Mouse (Mus musculus) heart, embryonic 11.5 days (tissue): ENCODE data around the gene Necab3. TPM values are rescaled to one million over a fixed set of nuclear protein-coding genes. Genes with fewer than 3 reads are reported as not detected.

Experiments used
- ATAC-seq: fragments of 200-750 bp; cut with Nextera tagmentation; replicated peaks from 2 replicates; pipeline ENCODE4 v1.8.0; 2017; ENCODE audit warnings: moderate library complexity; ENCODE audit not compliant: insufficient number of reproducible peaks, low FRiP score, low TSS enrichment
- H3K27ac ChIP-seq: fragments of 300-500 bp; sonication (generic); 2 replicates; pipeline ENCODE4 v1.5.1; 2014; ENCODE audit warnings: mild to moderate bottlenecking, low read depth, low read length
- H3K27me3 ChIP-seq: fragments of 300-500 bp; sonication (generic); 2 replicates; pipeline ENCODE4 v1.6.1; 2014; ENCODE audit warnings: mild to moderate bottlenecking, low read length, mixed read lengths; ENCODE audit not compliant: control insufficient read depth, insufficient read depth
- H3K36me3 ChIP-seq: fragments of 300-500 bp; sonication (generic); 2 replicates; pipeline ENCODE4 v1.6.1; 2014; ENCODE audit warnings: mild to moderate bottlenecking, low read length, moderate library complexity, mixed read lengths; ENCODE audit not compliant: control insufficient read depth, insufficient read depth
- H3K4me1 ChIP-seq: fragments of 300-500 bp; sonication (generic); 2 replicates; pipeline ENCODE4 v1.6.1; 2014; ENCODE audit warnings: low read length; ENCODE audit not compliant: control insufficient read depth, insufficient read depth
- H3K4me2 ChIP-seq: fragments of 300-500 bp; sonication (generic); 2 replicates; pipeline ENCODE4 v1.6.1; 2014; ENCODE audit warnings: mild to moderate bottlenecking, moderate library complexity
- H3K4me3 ChIP-seq: fragments of 300-500 bp; sonication (generic); 2 replicates; pipeline ENCODE4 v1.5.1; 2014; ENCODE audit warnings: low read depth, low read length
- H3K9ac ChIP-seq: fragments of 300-500 bp; sonication (generic); 2 replicates; pipeline ENCODE4 v1.6.1; 2014; ENCODE audit warnings: mild to moderate bottlenecking, low read depth, low read length, moderate library complexity
- H3K9me3 ChIP-seq: fragments of 300-500 bp; sonication (generic); replicated peaks from 2 replicates; pipeline ENCODE4 v1.6.1; 2016; ENCODE audit warnings: low read length; ENCODE audit not compliant: control insufficient read depth
- WGBS: fragments of 180-500 bp; shearing (Covaris S2); extraction: QIAGEN DNeasy Blood & Tissue Kit; methylation state at CpG from one replicate; pipeline ENCODE4 v1.1.7; 2014; ENCODE audit not compliant: insufficient replicate concordance; 5-methylcytosine and 5-hydroxymethylcytosine counted together
- polyA plus RNA-seq: library from polyadenylated mRNA; unstranded; fragments of >200 nt; fragmentation: Nextera tagmentation; extraction: Ambion mirVana; gene quantifications from 2 replicates; pipeline ENCODE4 v1.2.1, GENCODE M21; 2014

Gene Necab3
- polyA plus RNA-seq, 1 experiment from 2014 or later: 1.2 TPM

- WGBS: 19% methylated on average over 27 of the region's 27 CpGs
- H3K36me3 ChIP-seq: no peaks in the 10 kb centered on the region
- H3K9ac ChIP-seq: no peak overlapping the region
- H3K27me3 ChIP-seq: peaks cover 31% of the 10 kb centered on the region
- 0 out of 2 replicates have a peak, but pooled peaks have one; percentile 24 for ATAC-seq
- no peaks in the 10 kb centered on the region for H3K9me3 ChIP-seq
- peaks cover 12% of the 10 kb centered on the region; the same call in 1 of the 2 replicates for H3K4me1 ChIP-seq
- peak overlapping the region; percentile 20 for H3K4me3 ChIP-seq
- H3K4me2 ChIP-seq: peak overlapping the region; percentile 60
- H3K27ac ChIP-seq: no peak overlapping the region
These were observed 6.2 kb downstream of the Necab3 start for GRCm38 (mm10) chr2:154552424-154552907.

DNA sequence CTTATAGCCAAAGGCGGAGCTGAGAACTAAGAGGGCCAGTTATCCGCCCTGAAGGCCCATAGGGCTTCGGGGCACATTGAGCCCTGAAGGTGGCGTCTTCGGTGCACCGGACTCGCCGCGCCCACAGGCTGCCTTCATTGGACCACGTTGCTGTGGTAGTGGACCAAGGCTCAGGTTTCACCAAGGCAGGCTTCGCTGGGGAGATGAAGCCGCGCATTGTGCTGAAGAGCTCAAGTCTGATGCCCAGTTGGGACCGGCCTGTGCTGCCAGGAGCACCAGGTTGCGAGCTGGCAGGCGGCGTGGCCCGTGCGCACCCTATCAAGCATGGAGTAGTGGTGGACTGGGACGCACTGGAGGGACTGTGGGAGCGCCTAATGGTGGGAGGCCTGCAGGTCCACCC lies 6.8 kb downstream of the Necab3 start:
- Histone ChIP-seq H3K4me3 (peak overlapping the region; percentile 20), H3K4me1 (peaks cover 12% of the 10 kb centered on the region; the same call in 1 of the 2 replicates), H3K36me3 (no peaks in the 10 kb centered on the region), H3K27ac (no peak overlapping the region), H3K27me3 (peaks cover 28% of the 10 kb centered on the region), H3K9me3 (no peaks in the 10 kb centered on the region), H3K4me2 (peak overlapping the region; percentile 60), H3K9ac (no peak overlapping the region)
- no peak for ATAC-seq
- 21% methylated on average over 21 of the region's 21 CpGs for WGBS

DNA sequence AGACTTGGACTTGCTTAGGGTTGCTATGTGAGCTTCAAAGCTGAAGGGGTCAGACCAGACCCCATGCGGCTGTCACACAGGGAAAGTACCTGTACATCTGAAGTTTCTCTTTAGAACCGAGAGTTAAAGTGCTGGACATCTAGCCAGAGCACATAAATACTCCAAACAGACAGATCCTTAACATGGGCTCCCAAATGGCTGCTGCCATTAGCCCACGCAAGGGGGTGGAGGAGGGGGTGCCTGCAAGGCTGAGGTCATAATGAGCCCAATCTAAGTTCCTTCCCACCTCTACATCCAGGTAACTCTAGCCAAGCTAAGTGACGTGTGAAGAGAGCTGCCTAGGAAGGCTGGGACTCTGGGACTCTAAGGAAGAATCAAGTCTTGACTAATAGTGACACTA lies 7.2 kb downstream of the Necab3 start, which contains the start of gene Actl10:
TSS of gene Actl10 (plus strand) at position 301 of the 400 bp plus-strand sequence.
- Histone ChIP-seq H3K36me3 (no peaks in the 10 kb centered on the region), H3K9ac (no peak within 1 kb of the TSS), H3K27ac (no peak within 1 kb of the TSS), H3K9me3 (no peaks in the 10 kb centered on the region), H3K4me1 (peaks cover 12% of the 10 kb centered on the region; the same call in 1 of the 2 replicates), H3K4me2 (peak within 1 kb of the TSS; percentile 60), H3K27me3 (peaks cover 28% of the 10 kb centered on the region), H3K4me3 (peak within 1 kb of the TSS; percentile 20)
- ATAC-seq: no peak
- WGBS: 80% methylated on average over 4 of the region's 4 CpGs

DNA sequence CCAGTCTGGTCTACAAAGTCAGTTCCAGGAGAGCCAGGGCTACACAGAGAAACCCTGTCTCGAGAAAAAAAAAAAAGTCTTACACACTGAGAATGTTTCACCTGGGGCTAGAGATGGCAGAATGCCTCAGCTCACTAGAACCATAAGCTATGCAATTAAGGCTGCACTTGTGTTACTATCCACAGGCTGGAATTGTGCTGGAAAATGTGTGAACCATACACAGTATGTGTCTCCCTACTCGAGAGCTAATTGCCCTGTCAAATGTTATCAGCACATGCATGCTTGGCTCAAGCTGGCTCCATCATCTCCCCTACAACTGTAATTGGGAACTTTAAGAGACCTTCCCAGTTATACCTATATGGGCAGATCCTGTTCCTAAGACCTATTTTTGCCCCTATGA lies 7.8 kb downstream of the Necab3 start:
- H3K27me3 ChIP-seq: peaks cover 28% of the 10 kb centered on the region
- ATAC-seq: no peak
- H3K4me2 ChIP-seq: no peak overlapping the region
- no peaks in the 10 kb centered on the region for H3K9me3 ChIP-seq
- H3K36me3 ChIP-seq: no peaks in the 10 kb centered on the region
- peaks cover 12% of the 10 kb centered on the region; the same call in 1 of the 2 replicates for H3K4me1 ChIP-seq
- H3K27ac ChIP-seq: no peak overlapping the region
- no peak overlapping the region for H3K9ac ChIP-seq
- WGBS: 56% methylated on average over 2 of the region's 2 CpGs
- H3K4me3 ChIP-seq: no peak overlapping the region

DNA sequence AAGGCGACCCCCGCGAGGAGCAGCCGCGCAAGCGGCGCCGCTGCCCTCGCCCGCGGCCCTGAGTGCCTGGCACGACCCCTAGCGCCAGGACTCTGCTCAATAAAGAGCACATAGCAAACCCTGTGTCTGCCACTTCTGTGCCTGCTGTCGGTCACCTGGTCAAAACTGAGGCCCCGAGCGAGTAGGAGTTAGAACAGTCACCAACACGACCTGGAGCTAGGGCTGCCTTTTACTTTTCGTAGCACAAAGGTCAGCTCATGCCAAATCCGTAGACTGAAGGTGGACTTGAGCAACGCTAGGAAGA lies 8.9 kb downstream of the Necab3 start:
- peak overlapping the region; percentile 82 for H3K4me2 ChIP-seq
- H3K4me3 ChIP-seq: peak overlapping the region; percentile 42
- WGBS: 14% methylated on average over 20 of the region's 20 CpGs
- H3K4me1 ChIP-seq: peaks cover 12% of the 10 kb centered on the region; the same call in 1 of the 2 replicates
- H3K9ac ChIP-seq: no peak overlapping the region
- H3K27me3 ChIP-seq: peaks cover 28% of the 10 kb centered on the region
- no peaks in the 10 kb centered on the region for H3K36me3 ChIP-seq
- no peak for ATAC-seq
- H3K9me3 ChIP-seq: no peaks in the 10 kb centered on the region
- H3K27ac ChIP-seq: no peak overlapping the region

GRCm38 (mm10) chr2:154549127-154549885 lies 9.4 kb downstream of the Necab3 start:
- Histone ChIP-seq H3K4me2 (peak overlapping the region; percentile 82), H3K4me3 (peak overlapping the region; percentile 42), H3K9ac (peak overlapping the region; percentile 0; the same call in 1 of the 2 replicates), H3K27ac (no peak overlapping the region), H3K27me3 (peaks cover 28% of the 10 kb centered on the region), H3K4me1 (peaks cover 12% of the 10 kb centered on the region; the same call in 1 of the 2 replicates), H3K36me3 (no peaks in the 10 kb centered on the region), H3K9me3 (no peaks in the 10 kb centered on the region)
- peak; percentile 66 for ATAC-seq
- WGBS: 4% methylated on average over 47 of the region's 48 CpGs

DNA sequence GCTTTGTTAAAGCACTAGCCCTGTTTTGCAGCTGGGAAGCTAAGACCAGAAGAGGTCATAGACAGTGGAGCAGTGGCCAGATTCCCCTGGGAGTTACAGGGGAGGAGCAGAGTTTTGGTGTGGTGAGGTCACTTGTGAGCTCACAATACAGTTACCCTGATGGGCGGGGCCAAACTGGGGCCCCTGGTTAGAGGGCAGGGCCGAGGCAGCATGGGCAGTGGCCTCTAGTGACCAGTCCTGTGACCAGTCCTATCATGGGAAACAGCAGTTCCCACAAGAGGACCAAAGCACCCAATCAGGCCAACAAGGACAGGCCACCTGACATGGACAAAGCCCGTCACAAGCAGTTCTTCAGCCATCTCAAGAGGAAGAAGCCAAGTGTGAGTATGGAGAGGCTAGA lies 10.0 kb downstream of the Necab3 start:
- ATAC-seq: peak; percentile 26; the same call in 1 of the 2 replicates
- Histone ChIP-seq H3K4me2 (peak overlapping the region; percentile 82; the same call in 1 of the 2 replicates), H3K27ac (no peak overlapping the region), H3K9me3 (no peaks in the 10 kb centered on the region), H3K4me1 (peaks cover 12% of the 10 kb centered on the region; the same call in 1 of the 2 replicates), H3K27me3 (peaks cover 28% of the 10 kb centered on the region), H3K9ac (no peak overlapping the region), H3K36me3 (no peaks in the 10 kb centered on the region), H3K4me3 (no peak overlapping the region)
- WGBS: 47% methylated on average over 3 of the region's 3 CpGs

DNA sequence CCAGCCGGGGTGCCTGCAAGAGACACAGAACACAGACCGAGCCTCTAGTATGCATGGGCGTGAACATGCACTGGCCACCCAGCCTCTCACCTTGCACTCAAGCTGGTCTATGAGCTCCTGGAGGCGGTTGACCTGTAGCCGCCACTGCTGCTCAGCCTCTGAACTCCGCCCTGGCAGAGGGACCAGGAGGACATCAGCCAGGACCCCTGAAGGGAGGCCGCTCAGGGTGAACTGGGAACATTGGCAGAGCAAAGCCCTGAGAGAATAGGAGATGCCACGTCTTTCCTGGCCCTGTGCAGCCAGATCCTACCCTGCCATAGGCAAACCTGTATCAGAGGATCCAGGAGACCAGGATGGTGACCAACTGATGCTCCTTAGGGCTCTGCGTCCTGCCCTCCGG lies 12.0 kb downstream of the Necab3 start, which contains the start of gene 1700003F12Rik:
TSS of gene 1700003F12Rik (plus strand) at position 375 of the 400 bp plus-strand sequence.
- ATAC-seq: no peak

More for the DNA sequence above, 12.0 kb downstream of the Necab3 start, which contains the start of gene 1700003F12Rik:
- H3K9me3 ChIP-seq: no peaks in the 10 kb centered on the region
- no peak within 1 kb of the TSS for H3K4me2 ChIP-seq
- 88% methylated on average over 10 of the region's 10 CpGs for WGBS
- H3K36me3 ChIP-seq: no peaks in the 10 kb centered on the region
- H3K27me3 ChIP-seq: peaks cover 20% of the 10 kb centered on the region
- H3K9ac ChIP-seq: no peak within 1 kb of the TSS
- peaks cover 2% of the 10 kb centered on the region; the same call in 1 of the 2 replicates for H3K4me1 ChIP-seq
- no peak within 1 kb of the TSS for H3K27ac ChIP-seq
- H3K4me3 ChIP-seq: no peak within 1 kb of the TSS
